Mouse (Mus musculus): ENCODE measurements around the gene Zfp791. TPM values are rescaled to one million over a fixed set of nuclear protein-coding genes. Genes with fewer than 3 reads are reported as not detected.

The Zfp791 gene
- 0.83 TPM for polyA plus RNA-seq (2014; fragmentation: Illumina TruSeq; extraction: RNeasy Lipid Tissue Mini Kit (QIAGEN cat#74804); ENCODE audit: low read depth, low replicate concordance)

GRCm38 (mm10) chr8:85122995-85123394, at the start of gene Zfp791:
Gene Zfp791, minus strand, starts transcription at chr8:85123095.

GRCm38 (mm10) chr8:85151624-85152023, 28.7 kb upstream of the Zfp791 start, which contains the start of gene Cks1brt:
Gene Cks1brt, plus strand, starts transcription at chr8:85151924.

GRCm38 (mm10) chr8:85083108-85083813, 39.6 kb downstream of the Zfp791 start, which contains the start of gene Man2b1:
Gene Man2b1, plus strand, starts transcription at chr8:85083270.

GRCm38 (mm10) chr8:85081216-85081555, 41.7 kb downstream of the Zfp791 start, which contains the start of gene Wdr83:
Gene Wdr83, minus strand, starts transcription at chr8:85081306.

GRCm38 (mm10) chr8:85080532-85081215, 42.2 kb downstream of the Zfp791 start, which contains the start of gene Wdr83os:
Gene Wdr83os, plus strand, starts transcription at chr8:85080740.

GRCm38 (mm10) chr8:85071514-85072281, 51.2 kb downstream of the Zfp791 start, which contains the start of gene Dhps:
Gene Dhps, plus strand, starts transcription at chr8:85071757.

GRCm38 (mm10) chr8:85067982-85068381, 54.9 kb downstream of the Zfp791 start, which contains the start of gene Gm5741:
Gene Gm5741, minus strand, starts transcription at chr8:85067982.

GRCm38 (mm10) chr8:85059879-85060616, 62.8 kb downstream of the Zfp791 start, which contains the start of gene Fbxw9:
Gene Fbxw9, plus strand, starts transcription at chr8:85060055.

Other genes with a start within 250 kb of the Zfp791 start
- gene Gcdh, start 229.2 kb downstream of the Zfp791 start, polyA plus RNA-seq (2014; fragmentation: Illumina TruSeq; extraction: RNeasy Lipid Tissue Mini Kit (QIAGEN cat#74804); ENCODE audit: low read depth, low replicate concordance), result 3.6 TPM
- 0.22 TPM for gene Klf1, start 221.2 kb downstream of the Zfp791 start, polyA plus RNA-seq (2014; fragmentation: Illumina TruSeq; extraction: RNeasy Lipid Tissue Mini Kit (QIAGEN cat#74804); ENCODE audit: low read depth, low replicate concordance)
- 1.5 TPM for gene Dnase2a, start 214.5 kb downstream of the Zfp791 start, polyA plus RNA-seq (2014; fragmentation: Illumina TruSeq; extraction: RNeasy Lipid Tissue Mini Kit (QIAGEN cat#74804); ENCODE audit: low read depth, low replicate concordance)
- gene Mast1, start 185.7 kb downstream of the Zfp791 start, polyA plus RNA-seq (2014; fragmentation: Illumina TruSeq; extraction: RNeasy Lipid Tissue Mini Kit (QIAGEN cat#74804); ENCODE audit: low read depth, low replicate concordance), result not detected
- not detected for gene Rtbdn, start 176.1 kb downstream of the Zfp791 start, polyA plus RNA-seq (2014; fragmentation: Illumina TruSeq; extraction: RNeasy Lipid Tissue Mini Kit (QIAGEN cat#74804); ENCODE audit: low read depth, low replicate concordance)
- not detected for gene Gm49661, start 153.7 kb downstream of the Zfp791 start, polyA plus RNA-seq (2014; fragmentation: Illumina TruSeq; extraction: RNeasy Lipid Tissue Mini Kit (QIAGEN cat#74804); ENCODE audit: low read depth, low replicate concordance)
- 15.6 TPM for gene Prdx2, start 153.5 kb downstream of the Zfp791 start, polyA plus RNA-seq (2014; fragmentation: Illumina TruSeq; extraction: RNeasy Lipid Tissue Mini Kit (QIAGEN cat#74804); ENCODE audit: low read depth, low replicate concordance)
- 87.9 TPM for gene Rnaseh2a, start 153.3 kb downstream of the Zfp791 start, polyA plus RNA-seq (2014; fragmentation: Illumina TruSeq; extraction: RNeasy Lipid Tissue Mini Kit (QIAGEN cat#74804); ENCODE audit: low read depth, low replicate concordance)
- gene Junb, start 144.4 kb downstream of the Zfp791 start, polyA plus RNA-seq (2014; fragmentation: Illumina TruSeq; extraction: RNeasy Lipid Tissue Mini Kit (QIAGEN cat#74804); ENCODE audit: low read depth, low replicate concordance), result not detected
- gene Hook2, start 132.5 kb downstream of the Zfp791 start, polyA plus RNA-seq (2014; fragmentation: Illumina TruSeq; extraction: RNeasy Lipid Tissue Mini Kit (QIAGEN cat#74804); ENCODE audit: low read depth, low replicate concordance), result 14.0 TPM
- gene Best2, start 108.6 kb downstream of the Zfp791 start, polyA plus RNA-seq (2014; fragmentation: Illumina TruSeq; extraction: RNeasy Lipid Tissue Mini Kit (QIAGEN cat#74804); ENCODE audit: low read depth, low replicate concordance), result not detected
- gene Asna1, start 97.8 kb downstream of the Zfp791 start, polyA plus RNA-seq (2014; fragmentation: Illumina TruSeq; extraction: RNeasy Lipid Tissue Mini Kit (QIAGEN cat#74804); ENCODE audit: low read depth, low replicate concordance), result 16.5 TPM
- gene Trir, start 96.3 kb downstream of the Zfp791 start, polyA plus RNA-seq (2014; fragmentation: Illumina TruSeq; extraction: RNeasy Lipid Tissue Mini Kit (QIAGEN cat#74804); ENCODE audit: low read depth, low replicate concordance), result 13.2 TPM
- gene Tnpo2, start 86.2 kb downstream of the Zfp791 start, polyA plus RNA-seq (2014; fragmentation: Illumina TruSeq; extraction: RNeasy Lipid Tissue Mini Kit (QIAGEN cat#74804); ENCODE audit: low read depth, low replicate concordance), result 14.0 TPM
- gene Fbxw9, start 63.0 kb downstream of the Zfp791 start, polyA plus RNA-seq (2014; fragmentation: Illumina TruSeq; extraction: RNeasy Lipid Tissue Mini Kit (QIAGEN cat#74804); ENCODE audit: low read depth, low replicate concordance), result 5.7 TPM
- gene Gm5741, start 55.1 kb downstream of the Zfp791 start, polyA plus RNA-seq (2014; fragmentation: Illumina TruSeq; extraction: RNeasy Lipid Tissue Mini Kit (QIAGEN cat#74804); ENCODE audit: low read depth, low replicate concordance), result not detected
- 12.3 TPM for gene Dhps, start 51.3 kb downstream of the Zfp791 start, polyA plus RNA-seq (2014; fragmentation: Illumina TruSeq; extraction: RNeasy Lipid Tissue Mini Kit (QIAGEN cat#74804); ENCODE audit: low read depth, low replicate concordance)
- 2.9 TPM for gene Wdr83os, start 42.4 kb downstream of the Zfp791 start, polyA plus RNA-seq (2014; fragmentation: Illumina TruSeq; extraction: RNeasy Lipid Tissue Mini Kit (QIAGEN cat#74804); ENCODE audit: low read depth, low replicate concordance)
- gene Wdr83, start 41.8 kb downstream of the Zfp791 start, polyA plus RNA-seq (2014; fragmentation: Illumina TruSeq; extraction: RNeasy Lipid Tissue Mini Kit (QIAGEN cat#74804); ENCODE audit: low read depth, low replicate concordance), result 1.3 TPM
- gene Man2b1, start 39.8 kb downstream of the Zfp791 start, polyA plus RNA-seq (2014; fragmentation: Illumina TruSeq; extraction: RNeasy Lipid Tissue Mini Kit (QIAGEN cat#74804); ENCODE audit: low read depth, low replicate concordance), result 3.9 TPM
- not detected for gene Cks1brt, start 28.8 kb upstream of the Zfp791 start, polyA plus RNA-seq (2014; fragmentation: Illumina TruSeq; extraction: RNeasy Lipid Tissue Mini Kit (QIAGEN cat#74804); ENCODE audit: low read depth, low replicate concordance)
- gene Olfr371, start 102.9 kb upstream of the Zfp791 start, polyA plus RNA-seq (2014; fragmentation: Illumina TruSeq; extraction: RNeasy Lipid Tissue Mini Kit (QIAGEN cat#74804); ENCODE audit: low read depth, low replicate concordance), result 0.67 TPM
- gene Orc6, start 176.5 kb upstream of the Zfp791 start, polyA plus RNA-seq (2014; fragmentation: Illumina TruSeq; extraction: RNeasy Lipid Tissue Mini Kit (QIAGEN cat#74804); ENCODE audit: low read depth, low replicate concordance), result 50.5 TPM
- 247 TPM for gene Vps35, start 176.7 kb upstream of the Zfp791 start, polyA plus RNA-seq (2014; fragmentation: Illumina TruSeq; extraction: RNeasy Lipid Tissue Mini Kit (QIAGEN cat#74804); ENCODE audit: low read depth, low replicate concordance)

All from testis, adult 10 weeks (tissue).